Mouse (Mus musculus): ENCODE data around the gene Rab1b. TPM values are rescaled to one million over a fixed set of nuclear protein-coding genes. Genes with fewer than 3 reads are reported as not detected.

The Rab1b gene
- polyA plus RNA-seq, 1 experiment: 445 TPM

GRCm38 (mm10) chr19:5073028-5073427 is 33.8 kb downstream of the Rab1b start:
- H3K27me3 ChIP-seq (replicated peaks): peaks cover 61% of the 10 kb centered on the region
- no peaks in the 10 kb centered on the region for H3K36me3 ChIP-seq (replicated peaks; ENCODE audit: low read length)
- H3K4me1 ChIP-seq: peaks cover 39% of the 10 kb centered on the region
- peak overlapping the region; percentile 92 for H3K4me3 ChIP-seq (replicated peaks)
- TF ChIP-seq FLI1 (IDR thresholded peaks at IDR 0.05; ENCODE audit: low read length) (no peak), GATA1 (IDR thresholded peaks at IDR 0.05; ENCODE audit: borderline replicate concordance, low read length) (no peak)
- peaks cover 5% of the 10 kb centered on the region for H3K9me3 ChIP-seq

DNA sequence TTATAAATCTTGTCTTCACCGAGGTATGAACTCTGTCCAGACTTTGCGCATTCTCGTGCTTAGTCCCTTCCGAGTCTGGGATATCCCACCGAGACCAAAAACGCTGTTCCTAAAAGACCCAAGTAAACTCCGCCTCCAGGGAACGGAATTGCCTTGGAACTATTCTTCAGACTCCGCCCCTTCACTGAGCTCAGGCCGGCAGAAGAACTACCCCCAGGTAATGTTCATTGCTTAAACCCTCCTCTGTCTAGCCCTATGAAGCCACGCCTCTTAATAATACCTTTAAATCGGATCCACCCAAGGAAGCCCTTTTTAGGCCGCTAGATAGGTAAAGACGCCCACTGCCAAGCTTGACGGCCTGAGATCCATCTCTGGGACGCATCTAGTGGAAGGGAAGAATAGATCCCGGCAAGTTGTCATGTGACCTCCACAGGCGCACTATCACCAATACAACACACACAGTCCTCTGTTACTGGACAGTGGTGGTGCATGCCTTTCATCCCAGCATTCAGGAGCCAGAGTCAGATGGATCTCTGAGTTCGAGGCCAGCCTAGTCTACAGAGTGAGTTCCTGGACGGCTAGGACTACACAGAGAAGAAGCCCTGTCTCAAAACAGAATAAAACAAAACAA is 34.4 kb downstream of the Rab1b start:
- H3K4me3 ChIP-seq (replicated peaks): peak overlapping the region; percentile 92
- H3K9me3 ChIP-seq: peaks cover 5% of the 10 kb centered on the region
- H3K4me1 ChIP-seq: peaks cover 44% of the 10 kb centered on the region
- no peaks in the 10 kb centered on the region for H3K36me3 ChIP-seq (replicated peaks; ENCODE audit: low read length)
- TF ChIP-seq GATA1 (IDR thresholded peaks at IDR 0.05; ENCODE audit: borderline replicate concordance, low read length): no peak
- no peak for TF ChIP-seq FLI1 (IDR thresholded peaks at IDR 0.05; ENCODE audit: low read length)
- peaks cover 65% of the 10 kb centered on the region for H3K27me3 ChIP-seq (replicated peaks)

DNA sequence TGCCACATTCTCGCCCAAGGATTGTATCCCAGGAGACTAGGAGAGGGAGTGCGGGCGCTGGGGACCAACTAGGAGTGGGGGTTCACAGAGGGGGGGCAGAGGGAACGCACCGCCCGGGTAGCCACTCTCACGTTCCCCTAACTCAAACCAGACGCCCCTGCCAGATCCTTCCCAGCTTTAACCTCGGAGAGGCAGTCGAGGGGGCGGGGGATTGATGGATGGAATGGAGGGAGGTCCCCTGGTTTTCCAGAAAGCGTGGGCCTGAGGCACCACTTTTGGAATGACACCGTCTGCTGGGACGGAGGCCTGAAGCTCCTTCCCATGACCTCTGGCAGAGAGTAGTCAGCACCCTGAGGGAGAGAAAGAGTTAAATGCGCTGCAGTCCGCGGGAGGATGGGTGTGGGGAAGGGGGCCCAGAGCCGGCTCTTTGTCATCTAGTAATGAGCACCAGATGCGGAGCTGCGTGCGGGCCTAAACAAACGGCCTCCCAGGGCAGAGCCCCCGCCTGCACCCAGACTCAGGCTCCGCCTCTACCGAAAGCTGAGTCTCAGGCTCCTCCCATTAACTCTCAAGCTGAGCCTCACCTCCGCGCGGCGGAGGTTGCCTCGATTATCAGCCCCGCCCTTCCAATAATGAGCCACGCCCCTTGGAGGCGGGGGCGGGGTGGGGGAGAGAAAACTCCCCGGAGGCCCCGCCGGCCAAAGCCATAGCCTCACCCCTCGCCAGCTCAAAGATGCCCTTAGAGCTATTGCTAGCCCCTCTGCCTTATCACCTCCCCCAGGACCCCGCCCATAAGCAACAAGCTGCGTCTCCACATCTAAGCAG is 35.1 kb downstream of the Rab1b start:
- TF ChIP-seq FLI1 (IDR thresholded peaks at IDR 0.05; ENCODE audit: low read length) (no peak), GATA1 (IDR thresholded peaks at IDR 0.05; ENCODE audit: borderline replicate concordance, low read length) (no peak)
- Histone ChIP-seq H3K36me3 (replicated peaks; ENCODE audit: low read length) (no peaks in the 10 kb centered on the region), H3K4me1 (peaks cover 52% of the 10 kb centered on the region), H3K27me3 (replicated peaks) (peaks cover 73% of the 10 kb centered on the region), H3K9me3 (peaks cover 5% of the 10 kb centered on the region), H3K4me3 (replicated peaks) (peak overlapping the region; percentile 92)

- no peaks in the 10 kb centered on the region for H3K9me3 ChIP-seq
- H3K4me1 ChIP-seq: peaks cover 53% of the 10 kb centered on the region
- TF ChIP-seq FLI1 (IDR thresholded peaks at IDR 0.05; ENCODE audit: low read length) (no peak), GATA1 (IDR thresholded peaks at IDR 0.05; ENCODE audit: borderline replicate concordance, low read length) (no peak)
- H3K4me3 ChIP-seq (replicated peaks): no peak overlapping the region
- H3K27me3 ChIP-seq (replicated peaks): peaks cover 67% of the 10 kb centered on the region
- H3K36me3 ChIP-seq (replicated peaks; ENCODE audit: low read length): no peaks in the 10 kb centered on the region
Observed at GRCm38 (mm10) chr19:5071077-5071476, 35.8 kb downstream of the Rab1b start.

GRCm38 (mm10) chr19:5069978-5070377 is 36.9 kb downstream of the Rab1b start:
- peaks cover 60% of the 10 kb centered on the region for H3K4me1 ChIP-seq
- TF ChIP-seq GATA1 (IDR thresholded peaks at IDR 0.05; ENCODE audit: borderline replicate concordance, low read length) (no peak), FLI1 (IDR thresholded peaks at IDR 0.05; ENCODE audit: low read length) (no peak)
- H3K4me3 ChIP-seq (replicated peaks): no peak overlapping the region
- no peaks in the 10 kb centered on the region for H3K36me3 ChIP-seq (replicated peaks; ENCODE audit: low read length)
- H3K9me3 ChIP-seq: no peaks in the 10 kb centered on the region
- H3K27me3 ChIP-seq (replicated peaks): peaks cover 71% of the 10 kb centered on the region

DNA sequence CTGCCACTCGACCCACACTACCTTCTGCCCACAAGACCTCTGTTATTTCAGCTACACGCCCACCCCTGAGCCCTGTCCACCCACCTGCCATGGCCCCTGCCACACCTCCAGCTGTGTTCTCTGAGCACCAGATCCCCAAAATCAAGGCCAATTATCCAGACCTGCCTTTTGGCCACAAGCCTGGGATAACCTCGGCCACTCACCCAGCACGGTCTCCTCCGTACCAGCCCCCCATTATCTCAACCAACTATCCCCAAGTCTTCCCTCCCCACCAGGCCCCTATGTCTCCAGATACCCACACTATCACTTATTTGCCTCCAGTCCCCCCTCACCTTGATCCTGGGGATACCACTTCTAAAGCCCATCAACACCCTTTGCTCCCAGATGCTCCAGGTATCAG is 37.4 kb downstream of the Rab1b start:
- peaks cover 72% of the 10 kb centered on the region for H3K27me3 ChIP-seq (replicated peaks)
- TF ChIP-seq GATA1 (IDR thresholded peaks at IDR 0.05; ENCODE audit: borderline replicate concordance, low read length) (no peak), FLI1 (IDR thresholded peaks at IDR 0.05; ENCODE audit: low read length) (no peak)
- peaks cover 59% of the 10 kb centered on the region for H3K4me1 ChIP-seq
- H3K36me3 ChIP-seq (replicated peaks; ENCODE audit: low read length): no peaks in the 10 kb centered on the region
- H3K4me3 ChIP-seq (replicated peaks): no peak overlapping the region
- no peaks in the 10 kb centered on the region for H3K9me3 ChIP-seq

- no peaks in the 10 kb centered on the region for H3K9me3 ChIP-seq
- no peak for TF ChIP-seq GATA1 (IDR thresholded peaks at IDR 0.05; ENCODE audit: borderline replicate concordance, low read length)
- H3K27me3 ChIP-seq (replicated peaks): peaks cover 68% of the 10 kb centered on the region
- peaks cover 58% of the 10 kb centered on the region for H3K4me1 ChIP-seq
- H3K4me3 ChIP-seq (replicated peaks): peak overlapping the region; percentile 86
- no peaks in the 10 kb centered on the region for H3K36me3 ChIP-seq (replicated peaks; ENCODE audit: low read length)
Observed at GRCm38 (mm10) chr19:5068570-5069234, 38.2 kb downstream of the Rab1b start.

- no peak for TF ChIP-seq GATA1 (IDR thresholded peaks at IDR 0.05; ENCODE audit: borderline replicate concordance, low read length)
- no peak for TF ChIP-seq FLI1 (IDR thresholded peaks at IDR 0.05; ENCODE audit: low read length)
- Histone ChIP-seq H3K27me3 (replicated peaks) (peaks cover 67% of the 10 kb centered on the region), H3K36me3 (replicated peaks; ENCODE audit: low read length) (no peaks in the 10 kb centered on the region), H3K4me1 (peaks cover 54% of the 10 kb centered on the region), H3K9me3 (no peaks in the 10 kb centered on the region), H3K4me3 (replicated peaks) (peak within 1 kb of the TSS; percentile 86)
Observed at GRCm38 (mm10) chr19:5067867-5068569, 38.9 kb downstream of the Rab1b start, which contains the start of gene Cd248. TSS of gene Cd248 (plus strand) at chr19:5068078.

- Histone ChIP-seq H3K4me1 (peaks cover 46% of the 10 kb centered on the region), H3K4me3 (replicated peaks) (peak overlapping the region; percentile 86), H3K9me3 (no peaks in the 10 kb centered on the region), H3K36me3 (replicated peaks; ENCODE audit: low read length) (no peaks in the 10 kb centered on the region), H3K27me3 (replicated peaks) (peaks cover 71% of the 10 kb centered on the region)
- no peak for TF ChIP-seq FLI1 (IDR thresholded peaks at IDR 0.05; ENCODE audit: low read length)
- no peak for TF ChIP-seq GATA1 (IDR thresholded peaks at IDR 0.05; ENCODE audit: borderline replicate concordance, low read length)
Observed at GRCm38 (mm10) chr19:5067040-5067799, 39.7 kb downstream of the Rab1b start.
